Mouse (Mus musculus) heart, embryonic 12.5 days (tissue): Measurements from ENCODE around the gene Ube2o. TPM values are rescaled to one million over a fixed set of nuclear protein-coding genes. Genes with fewer than 3 reads are reported as not detected.

Source experiments
- ATAC-seq: fragments of 200-750 bp; cut with Nextera tagmentation; 2 replicates; pipeline ENCODE4 v1.8.0; 2017; ENCODE audit warnings: moderate TSS enrichment, moderate library complexity; ENCODE audit not compliant: insufficient number of reproducible peaks, low FRiP score
- H3K27ac ChIP-seq: fragments of 300-500 bp; sonication (generic); 2 replicates; pipeline ENCODE4 v1.5.1; 2016; ENCODE audit warnings: mild to moderate bottlenecking, moderate library complexity; ENCODE audit not compliant: poor library complexity, severe bottlenecking
- H3K27me3 ChIP-seq: fragments of 300-500 bp; sonication (generic); replicated peaks from 2 replicates; pipeline ENCODE4 v1.6.1; 2016; ENCODE audit warnings: mild to moderate bottlenecking, moderate library complexity
- H3K36me3 ChIP-seq: fragments of 300-500 bp; sonication (generic); 2 replicates; pipeline ENCODE4 v1.6.1; 2016; ENCODE audit warnings: mild to moderate bottlenecking, moderate library complexity
- H3K4me1 ChIP-seq: fragments of 300-500 bp; sonication (generic); replicated peaks from 2 replicates; pipeline ENCODE4 v1.6.1; 2016; ENCODE audit warnings: mild to moderate bottlenecking
- H3K4me2 ChIP-seq: fragments of 300-500 bp; sonication (generic); 2 replicates; pipeline ENCODE4 v1.6.1; 2016; ENCODE audit warnings: mild to moderate bottlenecking, moderate library complexity
- H3K4me3 ChIP-seq: fragments of 300-500 bp; sonication (generic); 2 replicates; pipeline ENCODE4 v1.5.1; 2016; ENCODE audit warnings: mild to moderate bottlenecking
- H3K9ac ChIP-seq: fragments of 300-500 bp; sonication (generic); 2 replicates; pipeline ENCODE4 v1.6.1; 2016; ENCODE audit warnings: mild to moderate bottlenecking, moderate library complexity
- H3K9me3 ChIP-seq: fragments of 300-500 bp; sonication (generic); replicated peaks from 2 replicates; pipeline ENCODE4 v1.6.1; 2016; ENCODE audit warnings: mild to moderate bottlenecking, moderate library complexity
- WGBS: fragments of 180-500 bp; shearing (Covaris S2); methylation state at CpG from one replicate; pipeline ENCODE4 v1.1.7; 2016; 5-methylcytosine and 5-hydroxymethylcytosine counted together
- polyA plus RNA-seq: library from polyadenylated mRNA; unstranded; fragments of >200 nt; fragmentation: Nextera tagmentation; extraction: Ambion mirVana; gene quantifications from 2 replicates; pipeline ENCODE4 v1.2.1, GENCODE M21; 2016

Ube2o gene
- polyA plus RNA-seq, 1 experiment from 2014 or later, result 18.1 TPM

GRCm38 (mm10) chr11:116592428-116592827 is 11.2 kb upstream of the Ube2o start:
- H3K27ac ChIP-seq, result no peak overlapping the region
- peaks cover 13% of the 10 kb centered on the region for H3K4me1 ChIP-seq
- H3K36me3 ChIP-seq, result peaks cover 8% of the 10 kb centered on the region
- H3K4me3 ChIP-seq, result no peak overlapping the region
- H3K9ac ChIP-seq, result no peak overlapping the region
- no peaks in the 10 kb centered on the region for H3K9me3 ChIP-seq
- H3K27me3 ChIP-seq, result peaks cover 9% of the 10 kb centered on the region; the same call in 1 of the 2 replicates
- H3K4me2 ChIP-seq, result no peak overlapping the region
- peak; percentile 69 for ATAC-seq

- 67% methylated on average over 3 of the region's 4 CpGs for WGBS
- Histone ChIP-seq H3K4me2 (no peak overlapping the region), H3K4me1 (peaks cover 17% of the 10 kb centered on the region), H3K27me3 (peaks cover 11% of the 10 kb centered on the region; the same call in 1 of the 2 replicates), H3K9me3 (no peaks in the 10 kb centered on the region), H3K36me3 (peaks cover under 1% of the 10 kb centered on the region), H3K9ac (no peak overlapping the region), H3K27ac (no peak overlapping the region), H3K4me3 (no peak overlapping the region)
- ATAC-seq, result no peak
These were observed 10.4 kb upstream of the Ube2o start for GRCm38 (mm10) chr11:116591621-116592020.

GRCm38 (mm10) chr11:116589574-116589973 is 8.3 kb upstream of the Ube2o start:
- Histone ChIP-seq H3K36me3 (no peaks in the 10 kb centered on the region), H3K27me3 (peaks cover 11% of the 10 kb centered on the region; the same call in 1 of the 2 replicates), H3K27ac (no peak overlapping the region), H3K9ac (no peak overlapping the region), H3K4me3 (no peak overlapping the region), H3K4me1 (peaks cover 27% of the 10 kb centered on the region), H3K4me2 (no peak overlapping the region), H3K9me3 (no peaks in the 10 kb centered on the region)
- WGBS, result 63% methylated on average over 8 of the region's 8 CpGs
- ATAC-seq, result no peak

- Histone ChIP-seq H3K4me1 (peaks cover 27% of the 10 kb centered on the region), H3K27ac (no peak overlapping the region), H3K36me3 (no peaks in the 10 kb centered on the region), H3K4me2 (no peak overlapping the region), H3K4me3 (no peak overlapping the region), H3K9ac (no peak overlapping the region), H3K9me3 (no peaks in the 10 kb centered on the region), H3K27me3 (peaks cover 11% of the 10 kb centered on the region; the same call in 1 of the 2 replicates)
- ATAC-seq, result no peak
- 25% methylated on average over 14 of the region's 14 CpGs for WGBS
These were observed 7.8 kb upstream of the Ube2o start for GRCm38 (mm10) chr11:116589020-116589531.

- peaks cover 11% of the 10 kb centered on the region; the same call in 1 of the 2 replicates for H3K27me3 ChIP-seq
- H3K4me3 ChIP-seq, result no peak overlapping the region
- ATAC-seq, result peak; percentile 72
- no peak overlapping the region for H3K9ac ChIP-seq
- H3K36me3 ChIP-seq, result no peaks in the 10 kb centered on the region
- H3K27ac ChIP-seq, result no peak overlapping the region
- H3K4me1 ChIP-seq, result peaks cover 23% of the 10 kb centered on the region
- WGBS, result 23% methylated on average over 23 of the region's 23 CpGs
- H3K9me3 ChIP-seq, result no peaks in the 10 kb centered on the region
- peak overlapping the region; percentile 27; the same call in 1 of the 2 replicates for H3K4me2 ChIP-seq
These were observed 5.8 kb upstream of the Ube2o start for GRCm38 (mm10) chr11:116586801-116587631.

- H3K9me3 ChIP-seq, result no peaks in the 10 kb centered on the region
- H3K4me1 ChIP-seq, result peaks cover 23% of the 10 kb centered on the region
- no peak within 1 kb of the TSS for H3K27ac ChIP-seq
- no peak within 1 kb of the TSS for H3K4me3 ChIP-seq
- no peak for ATAC-seq
- 66% methylated on average over 5 of the region's 5 CpGs for whole genome bisulfite sequencing
- peaks cover 11% of the 10 kb centered on the region; the same call in 1 of the 2 replicates for H3K27me3 ChIP-seq
- H3K4me2 ChIP-seq, result peak within 1 kb of the TSS; percentile 27; the same call in 1 of the 2 replicates
- no peak within 1 kb of the TSS for H3K9ac ChIP-seq
- no peaks in the 10 kb centered on the region for H3K36me3 ChIP-seq
These were observed 5.1 kb upstream of the Ube2o start, which contains the start of gene Aanat for GRCm38 (mm10) chr11:116586310-116586709. TSS of gene Aanat (plus strand) at chr11:116586432.

- peaks cover 11% of the 10 kb centered on the region; the same call in 1 of the 2 replicates for H3K27me3 ChIP-seq
- H3K4me1 ChIP-seq, result peaks cover 23% of the 10 kb centered on the region
- no peak overlapping the region for H3K9ac ChIP-seq
- ATAC-seq, result no peak
- H3K36me3 ChIP-seq, result no peaks in the 10 kb centered on the region
- no peak overlapping the region for H3K4me2 ChIP-seq
- H3K27ac ChIP-seq, result no peak overlapping the region
- WGBS, result 49% methylated on average over 6 of the region's 6 CpGs
- no peak overlapping the region for H3K4me3 ChIP-seq
- no peaks in the 10 kb centered on the region for H3K9me3 ChIP-seq
These were observed 4.4 kb upstream of the Ube2o start for GRCm38 (mm10) chr11:116585682-116586081.

- ATAC-seq, result peak; percentile 88
- peak overlapping the region; percentile 81 for H3K27ac ChIP-seq
- peak overlapping the region; percentile 81 for H3K4me2 ChIP-seq
- H3K4me1 ChIP-seq, result peaks cover 31% of the 10 kb centered on the region
- no peaks in the 10 kb centered on the region for H3K9me3 ChIP-seq
- H3K4me3 ChIP-seq, result peak overlapping the region; percentile 83
- peak overlapping the region; percentile 85 for H3K9ac ChIP-seq
- under 1% methylated on average over 89 of the region's 91 CpGs for WGBS
- no peaks in the 10 kb centered on the region for H3K27me3 ChIP-seq
- no peaks in the 10 kb centered on the region for H3K36me3 ChIP-seq
These were observed 404 bp downstream of the Ube2o start for GRCm38 (mm10) chr11:116580711-116581375.

- H3K36me3 ChIP-seq, result no peaks in the 10 kb centered on the region
- peak overlapping the region; percentile 83 for H3K4me3 ChIP-seq
- peak overlapping the region; percentile 81 for H3K4me2 ChIP-seq
- peaks cover 36% of the 10 kb centered on the region for H3K4me1 ChIP-seq
- peak overlapping the region; percentile 81 for H3K27ac ChIP-seq
- no peaks in the 10 kb centered on the region for H3K27me3 ChIP-seq
- H3K9me3 ChIP-seq, result no peaks in the 10 kb centered on the region
- H3K9ac ChIP-seq, result peak overlapping the region; percentile 85
- 22% methylated on average over 10 of the region's 10 CpGs for WGBS
- ATAC-seq, result peak; percentile 60
These were observed 1.1 kb downstream of the Ube2o start for GRCm38 (mm10) chr11:116580031-116580652.

- Histone ChIP-seq H3K27me3 (no peaks in the 10 kb centered on the region), H3K27ac (0 out of 2 replicates have a peak overlapping the region, but pooled peaks have one; percentile 22), H3K9ac (no peak overlapping the region), H3K4me1 (peaks cover 45% of the 10 kb centered on the region), H3K36me3 (no peaks in the 10 kb centered on the region), H3K4me3 (0 out of 2 replicates have a peak overlapping the region, but pooled peaks have one; percentile 83), H3K4me2 (peak overlapping the region; percentile 20; the same call in 1 of the 2 replicates), H3K9me3 (no peaks in the 10 kb centered on the region)
- 94% methylated on average over 3 of the region's 3 CpGs for WGBS
- ATAC-seq, result no peak
These were observed 2.0 kb downstream of the Ube2o start for GRCm38 (mm10) chr11:116579280-116579679.
